Mouse (Mus musculus) midbrain, embryonic 13.5 days (tissue): ENCODE measurements around the gene Col8a2. TPM values are rescaled to one million over a fixed set of nuclear protein-coding genes. Genes with fewer than 3 reads are reported as not detected.
A peak's percentile ranks its signal among the peaks of the same experiment; 100 is the strongest.

Source experiments
- ATAC-seq: fragments of 200-750 bp; cut with Nextera tagmentation; 2 replicates; pipeline ENCODE4 v1.8.0; 2017; ENCODE audit warnings: mild to moderate bottlenecking, moderate TSS enrichment, moderate library complexity
- H3K27ac ChIP-seq: fragments of 300-500 bp; sonication (generic); 2 replicates; pipeline ENCODE4 v1.5.1; 2015; ENCODE audit warnings: inconsistent platforms, mild to moderate bottlenecking, moderate library complexity
- H3K27me3 ChIP-seq: fragments of 300-500 bp; sonication (generic); 2 replicates; pipeline ENCODE4 v1.6.1; 2015; ENCODE audit warnings: mild to moderate bottlenecking, inconsistent platforms
- H3K36me3 ChIP-seq: fragments of 300-500 bp; sonication (generic); 2 replicates; pipeline ENCODE4 v1.6.1; 2015; ENCODE audit warnings: mild to moderate bottlenecking, inconsistent platforms
- H3K4me1 ChIP-seq: fragments of 300-500 bp; sonication (generic); replicated peaks from 2 replicates; pipeline ENCODE4 v1.6.1; 2015; ENCODE audit warnings: inconsistent platforms
- H3K4me2 ChIP-seq: fragments of 300-500 bp; sonication (generic); replicated peaks from 2 replicates; pipeline ENCODE4 v1.6.1; 2015; ENCODE audit warnings: moderate library complexity, mild to moderate bottlenecking, inconsistent platforms
- H3K4me3 ChIP-seq: fragments of 300-500 bp; sonication (generic); replicated peaks from 2 replicates; pipeline ENCODE4 v1.5.1; 2015; ENCODE audit warnings: mild to moderate bottlenecking, inconsistent platforms
- H3K9ac ChIP-seq: fragments of 300-500 bp; sonication (generic); replicated peaks from 2 replicates; pipeline ENCODE4 v1.6.1; 2015; ENCODE audit warnings: mild to moderate bottlenecking, inconsistent platforms
- H3K9me3 ChIP-seq: fragments of 300-500 bp; sonication (generic); 2 replicates; pipeline ENCODE4 v1.6.1; 2016; ENCODE audit warnings: mild to moderate bottlenecking, inconsistent platforms
- WGBS: fragments of 180-500 bp; shearing (Covaris S2); methylation state at CpG from one replicate; pipeline ENCODE4 v1.1.7; 2015; 5-methylcytosine and 5-hydroxymethylcytosine counted together
- polyA plus RNA-seq: library from polyadenylated mRNA; unstranded; fragments of >200 nt; fragmentation: Nextera tagmentation; extraction: Ambion mirVana; gene quantifications from 2 replicates; pipeline ENCODE4 v1.2.1, GENCODE M21; 2015

The Col8a2 gene
- polyA plus RNA-seq, 1 experiment from 2014 or later, result 1.5 TPM

GRCm38 (mm10) chr4:126309211-126309921 is 22.8 kb downstream of the Col8a2 start:
- 20% methylated on average over 20 of the region's 20 CpGs for WGBS
- Histone ChIP-seq H3K4me1 (peaks cover 7% of the 10 kb centered on the region; the same call in 1 of the 2 replicates), H3K27ac (no peak overlapping the region), H3K4me2 (peak overlapping the region; percentile 48), H3K4me3 (peak overlapping the region; percentile 29), H3K9ac (0 out of 2 replicates have a peak overlapping the region, but pooled peaks have one; percentile 30), H3K9me3 (no peaks in the 10 kb centered on the region), H3K27me3 (peaks cover 7% of the 10 kb centered on the region), H3K36me3 (0 out of 2 replicates have a peak, but pooled peaks cover 3% of the 10 kb centered on the region)
- ATAC-seq, result peak; percentile 80; the same call in 1 of the 2 replicates

DNA sequence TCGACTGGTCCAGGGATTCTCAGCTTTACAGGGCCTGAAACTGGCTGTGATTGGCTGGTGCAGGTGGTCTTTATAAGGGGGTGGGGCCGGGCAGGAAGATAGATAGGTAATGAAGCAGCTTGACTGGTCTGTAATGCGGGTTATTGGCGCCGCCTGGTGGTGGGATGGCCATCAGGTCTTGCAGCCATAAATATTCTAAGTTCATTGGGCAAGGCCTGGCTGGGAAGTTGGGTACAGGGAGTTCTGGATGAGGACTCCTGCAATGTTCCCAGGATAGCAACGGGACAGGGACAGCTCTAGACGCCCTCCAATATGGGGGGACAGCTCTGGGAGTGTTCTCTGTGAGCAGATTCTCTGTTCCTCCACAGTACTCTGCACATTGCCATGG is 23.3 kb downstream of the Col8a2 start:
- peaks cover 7% of the 10 kb centered on the region; the same call in 1 of the 2 replicates for H3K4me1 ChIP-seq
- H3K36me3 ChIP-seq, result peaks cover 8% of the 10 kb centered on the region; the same call in 1 of the 2 replicates
- peak; percentile 86 for ATAC-seq
- no peak overlapping the region for H3K27ac ChIP-seq
- peak overlapping the region; percentile 29 for H3K4me3 ChIP-seq
- no peaks in the 10 kb centered on the region for H3K9me3 ChIP-seq
- 2% methylated on average over 7 of the region's 7 CpGs for WGBS
- H3K9ac ChIP-seq, result 0 out of 2 replicates have a peak overlapping the region, but pooled peaks have one; percentile 30
- H3K27me3 ChIP-seq, result 0 out of 2 replicates have a peak, but pooled peaks cover 6% of the 10 kb centered on the region
- H3K4me2 ChIP-seq, result peak overlapping the region; percentile 48

- WGBS, result 79% methylated on average over 7 of the region's 7 CpGs
- H3K9ac ChIP-seq, result no peak overlapping the region
- peaks cover 12% of the 10 kb centered on the region for H3K36me3 ChIP-seq
- H3K9me3 ChIP-seq, result no peaks in the 10 kb centered on the region
- no peak overlapping the region for H3K4me3 ChIP-seq
- ATAC-seq, result peak; percentile 10
- 0 out of 2 replicates have a peak, but pooled peaks cover 6% of the 10 kb centered on the region for H3K27me3 ChIP-seq
- no peak overlapping the region for H3K4me2 ChIP-seq
- H3K4me1 ChIP-seq, result peaks cover 7% of the 10 kb centered on the region; the same call in 1 of the 2 replicates
- no peak overlapping the region for H3K27ac ChIP-seq
Measured at GRCm38 (mm10) chr4:126310344-126310743, 23.8 kb downstream of the Col8a2 start.

DNA sequence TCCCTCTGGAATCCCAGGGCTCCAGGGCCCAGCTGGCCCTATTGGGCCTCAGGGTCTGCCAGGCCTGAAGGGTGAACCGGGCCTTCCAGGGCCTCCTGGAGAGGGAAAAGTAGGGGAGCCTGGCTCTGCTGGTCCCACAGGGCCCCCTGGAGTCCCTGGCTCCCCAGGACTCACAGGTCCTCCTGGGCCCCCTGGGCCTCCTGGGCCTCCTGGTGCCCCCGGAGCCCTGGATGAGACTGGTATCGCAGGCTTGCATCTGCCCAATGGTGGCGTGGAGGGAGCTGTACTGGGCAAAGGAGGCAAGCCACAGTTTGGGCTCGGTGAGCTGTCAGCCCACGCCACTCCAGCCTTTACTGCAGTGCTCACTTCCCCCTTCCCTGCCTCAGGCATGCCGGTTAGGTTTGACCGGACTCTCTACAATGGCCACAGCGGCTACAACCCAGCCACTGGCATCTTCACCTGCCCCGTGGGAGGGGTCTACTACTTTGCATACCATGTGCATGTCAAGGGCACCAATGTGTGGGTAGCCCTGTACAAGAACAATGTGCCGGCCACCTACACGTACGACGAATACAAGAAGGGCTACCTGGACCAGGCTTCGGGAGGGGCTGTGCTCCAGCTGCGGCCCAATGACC is 25.1 kb downstream of the Col8a2 start:
- Histone ChIP-seq H3K9ac (no peak overlapping the region), H3K9me3 (no peaks in the 10 kb centered on the region), H3K27me3 (0 out of 2 replicates have a peak, but pooled peaks cover 6% of the 10 kb centered on the region), H3K4me3 (no peak overlapping the region), H3K36me3 (peaks cover 25% of the 10 kb centered on the region), H3K4me1 (peaks cover 7% of the 10 kb centered on the region; the same call in 1 of the 2 replicates), H3K27ac (no peak overlapping the region), H3K4me2 (no peak overlapping the region)
- ATAC-seq, result no peak
- 86% methylated on average over 16 of the region's 16 CpGs for WGBS

DNA sequence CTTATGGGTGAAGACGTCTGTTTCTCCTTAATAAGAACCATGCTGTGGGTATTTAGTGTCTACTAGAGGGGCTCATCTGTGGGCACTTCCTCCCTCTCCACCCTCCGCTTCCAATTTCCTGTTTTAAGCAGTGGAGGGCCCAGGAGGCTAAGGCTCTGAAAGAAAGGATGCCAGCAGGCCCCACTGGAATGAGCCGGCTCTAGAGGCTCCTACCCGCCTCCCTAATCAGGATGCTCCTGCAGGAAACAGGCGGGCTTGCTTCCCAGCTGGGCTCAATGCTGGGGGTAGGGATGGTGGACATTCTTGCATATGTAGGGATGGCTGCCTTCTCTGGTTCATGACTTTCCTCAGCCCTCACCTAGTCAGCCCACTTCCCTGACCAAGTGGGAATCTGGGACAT is 26.6 kb downstream of the Col8a2 start:
- Histone ChIP-seq H3K4me3 (no peak overlapping the region), H3K9ac (0 out of 2 replicates have a peak overlapping the region, but pooled peaks have one; percentile 19), H3K9me3 (no peaks in the 10 kb centered on the region), H3K27ac (no peak overlapping the region), H3K4me1 (peaks cover 7% of the 10 kb centered on the region; the same call in 1 of the 2 replicates), H3K36me3 (peaks cover 41% of the 10 kb centered on the region), H3K27me3 (0 out of 2 replicates have a peak, but pooled peaks cover 6% of the 10 kb centered on the region), H3K4me2 (no peak overlapping the region)
- ATAC-seq, result no peak
- WGBS, result 34% methylated on average over 5 of the region's 5 CpGs

GRCm38 (mm10) chr4:126314393-126314792 is 27.8 kb downstream of the Col8a2 start:
- WGBS, result 57% methylated on average over 10 of the region's 10 CpGs
- Histone ChIP-seq H3K27me3 (no peaks in the 10 kb centered on the region), H3K4me1 (peaks cover 6% of the 10 kb centered on the region; the same call in 1 of the 2 replicates), H3K4me2 (no peak overlapping the region), H3K9me3 (no peaks in the 10 kb centered on the region), H3K36me3 (peaks cover 47% of the 10 kb centered on the region), H3K27ac (no peak overlapping the region), H3K9ac (no peak overlapping the region), H3K4me3 (no peak overlapping the region)
- ATAC-seq, result no peak

- no peak for ATAC-seq
- no peak overlapping the region for H3K4me3 ChIP-seq
- no peak overlapping the region for H3K9ac ChIP-seq
- no peak overlapping the region for H3K27ac ChIP-seq
- H3K4me2 ChIP-seq, result no peak overlapping the region
- peaks cover 14% of the 10 kb centered on the region for H3K4me1 ChIP-seq
- 54% methylated on average over 5 of the region's 5 CpGs for WGBS
- no peaks in the 10 kb centered on the region for H3K27me3 ChIP-seq
- no peaks in the 10 kb centered on the region for H3K9me3 ChIP-seq
- peaks cover 47% of the 10 kb centered on the region for H3K36me3 ChIP-seq
Measured at GRCm38 (mm10) chr4:126315931-126316330, 29.3 kb downstream of the Col8a2 start.

DNA sequence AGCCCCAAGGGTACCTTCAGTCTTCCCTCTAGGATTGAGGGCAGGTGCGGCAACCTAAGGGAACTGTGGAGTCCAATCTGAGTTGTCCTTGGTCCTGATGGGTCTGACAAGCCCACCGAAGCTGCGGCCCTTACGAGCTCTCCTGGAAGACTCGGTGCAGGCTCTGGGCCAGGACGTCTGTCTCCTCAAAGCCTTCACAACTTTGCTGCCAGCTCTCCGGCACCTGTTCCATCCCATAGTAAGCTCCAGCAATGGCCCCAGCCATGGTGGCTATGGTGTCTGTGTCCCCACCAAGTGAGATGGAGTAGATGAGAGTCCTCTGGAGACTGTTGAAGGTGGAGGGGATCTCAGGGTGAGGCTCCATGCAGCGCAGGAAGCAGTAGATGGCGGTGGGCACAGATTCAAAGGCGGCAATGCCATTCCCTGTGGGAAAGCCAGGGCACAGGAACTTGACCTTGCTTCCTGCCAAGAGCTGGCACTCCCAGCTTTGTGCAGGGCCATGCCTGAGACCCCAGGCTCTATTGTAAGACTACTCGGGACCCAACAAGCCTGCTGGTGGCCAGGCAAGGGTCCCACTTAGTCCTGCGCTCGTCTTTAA is 29.9 kb downstream of the Col8a2 start:
- H3K36me3 ChIP-seq, result peaks cover 47% of the 10 kb centered on the region
- H3K27me3 ChIP-seq, result no peaks in the 10 kb centered on the region
- no peaks in the 10 kb centered on the region for H3K9me3 ChIP-seq
- H3K27ac ChIP-seq, result no peak overlapping the region
- 88% methylated on average over 13 of the region's 13 CpGs for WGBS
- H3K4me2 ChIP-seq, result no peak overlapping the region
- no peak overlapping the region for H3K4me3 ChIP-seq
- H3K9ac ChIP-seq, result no peak overlapping the region
- peaks cover 15% of the 10 kb centered on the region for H3K4me1 ChIP-seq
- ATAC-seq, result no peak

DNA sequence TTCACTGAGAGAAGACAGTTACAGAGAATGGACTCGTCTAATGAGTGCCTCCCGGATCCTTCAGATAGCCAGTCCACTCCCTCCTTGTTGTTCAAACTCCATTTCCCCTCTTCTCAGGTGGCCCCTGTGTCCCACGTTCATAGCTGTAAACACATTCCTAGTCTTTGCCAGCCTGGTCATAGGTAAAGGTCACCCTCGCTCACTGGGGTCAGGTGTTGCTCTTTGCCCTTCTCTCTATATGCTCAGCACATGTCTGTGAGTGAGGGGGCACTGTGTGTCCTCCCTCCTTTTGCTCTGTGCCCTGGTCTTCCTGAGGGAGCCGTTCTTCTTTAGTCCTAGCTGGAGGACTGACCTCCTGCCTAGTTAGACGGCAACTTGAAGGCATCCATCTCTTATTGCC is 33.2 kb downstream of the Col8a2 start:
- H3K4me1 ChIP-seq, result peaks cover 15% of the 10 kb centered on the region
- 91% methylated on average over 6 of the region's 6 CpGs for WGBS
- H3K9me3 ChIP-seq, result no peaks in the 10 kb centered on the region
- H3K9ac ChIP-seq, result no peak overlapping the region
- H3K27me3 ChIP-seq, result peaks cover 11% of the 10 kb centered on the region
- H3K27ac ChIP-seq, result no peak overlapping the region
- ATAC-seq, result no peak
- no peak overlapping the region for H3K4me3 ChIP-seq
- H3K36me3 ChIP-seq, result peaks cover 39% of the 10 kb centered on the region
- H3K4me2 ChIP-seq, result no peak overlapping the region

- Histone ChIP-seq H3K4me2 (peak within 1 kb of the TSS; percentile 69), H3K27me3 (peaks cover 20% of the 10 kb centered on the region), H3K27ac (peak within 1 kb of the TSS; percentile 89), H3K4me3 (peak within 1 kb of the TSS; percentile 81), H3K9me3 (no peaks in the 10 kb centered on the region), H3K4me1 (peaks cover 19% of the 10 kb centered on the region), H3K36me3 (peaks cover 25% of the 10 kb centered on the region), H3K9ac (peak within 1 kb of the TSS; percentile 87)
- under 1% methylated on average over 77 of the region's 80 CpGs for WGBS
- ATAC-seq, result peak; percentile 86
Measured at GRCm38 (mm10) chr4:126321111-126321853, 34.7 kb downstream of the Col8a2 start, which contains the start of gene Adprhl2. TSS of gene Adprhl2 (minus strand) at chr4:126321703.

DNA sequence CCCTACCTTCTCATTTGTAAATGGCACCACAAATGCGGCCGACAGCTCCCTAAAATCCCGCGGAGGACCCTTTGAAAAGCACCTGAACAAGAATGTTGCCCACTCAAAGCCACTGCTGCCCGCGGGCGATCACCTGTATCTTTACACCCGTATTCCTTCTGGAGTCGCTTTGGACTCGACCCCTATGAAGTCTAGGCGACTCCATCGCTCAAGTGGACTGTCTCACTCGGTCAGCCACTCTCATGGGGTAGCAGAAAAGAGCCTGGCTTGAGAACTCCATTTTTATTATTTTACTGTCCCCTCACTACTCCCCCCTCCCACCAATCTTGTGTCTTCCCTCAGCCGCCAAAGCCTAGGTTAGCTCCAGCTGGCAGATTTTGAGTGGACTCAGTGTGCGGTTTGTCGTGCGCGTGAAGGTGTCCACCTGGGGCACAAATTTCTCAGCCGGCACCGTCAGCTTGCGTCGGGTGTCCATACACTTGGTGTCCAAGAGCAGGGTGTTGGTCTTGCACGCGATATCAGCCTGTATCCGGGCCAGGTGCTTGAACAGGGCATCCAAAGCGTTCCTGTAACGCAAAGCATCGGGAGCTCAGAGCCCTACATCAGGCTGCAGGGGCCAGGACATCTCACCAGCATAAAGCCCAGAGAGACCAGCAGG is 35.4 kb downstream of the Col8a2 start:
- Histone ChIP-seq H3K4me3 (peak overlapping the region; percentile 81), H3K4me1 (peaks cover 19% of the 10 kb centered on the region), H3K27ac (no peak overlapping the region), H3K27me3 (peaks cover 20% of the 10 kb centered on the region), H3K9me3 (no peaks in the 10 kb centered on the region), H3K9ac (peak overlapping the region; percentile 41; the same call in 1 of the 2 replicates), H3K36me3 (peaks cover 18% of the 10 kb centered on the region), H3K4me2 (peak overlapping the region; percentile 69)
- ATAC-seq, result peak; percentile 68
- WGBS, result 54% methylated on average over 28 of the region's 28 CpGs
